Mouse (Mus musculus): Measurements from ENCODE around the gene Ostf1.
"Not testable (repeated sequence)": the region's sequence is repeated elsewhere in the genome, so short reads cannot be mapped to it uniquely, and the experiment has no call there.

Ostf1 gene

DNA sequence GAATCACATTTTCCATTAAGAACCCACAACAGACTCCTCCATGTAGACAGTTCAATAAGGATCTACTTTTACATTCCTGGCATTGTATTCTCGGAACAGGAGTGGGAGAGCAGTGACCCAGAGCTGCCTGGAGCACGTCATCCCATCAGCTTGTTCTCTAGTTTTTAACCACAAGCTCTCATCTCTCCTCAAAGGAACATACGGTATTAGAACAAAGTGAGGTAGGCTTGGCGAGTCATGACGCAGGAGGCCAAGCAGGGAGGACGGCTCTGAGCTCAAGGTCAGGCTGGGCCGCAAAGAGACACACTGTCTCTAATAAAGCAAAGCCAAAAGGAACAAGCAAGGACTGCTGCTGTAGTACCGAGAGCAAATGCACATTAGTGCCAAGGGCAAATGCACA, 32.6 kb downstream of the Ostf1 start:
- no peak for DNase-seq (ENCODE audit: low read depth, low spot score)

DNA sequence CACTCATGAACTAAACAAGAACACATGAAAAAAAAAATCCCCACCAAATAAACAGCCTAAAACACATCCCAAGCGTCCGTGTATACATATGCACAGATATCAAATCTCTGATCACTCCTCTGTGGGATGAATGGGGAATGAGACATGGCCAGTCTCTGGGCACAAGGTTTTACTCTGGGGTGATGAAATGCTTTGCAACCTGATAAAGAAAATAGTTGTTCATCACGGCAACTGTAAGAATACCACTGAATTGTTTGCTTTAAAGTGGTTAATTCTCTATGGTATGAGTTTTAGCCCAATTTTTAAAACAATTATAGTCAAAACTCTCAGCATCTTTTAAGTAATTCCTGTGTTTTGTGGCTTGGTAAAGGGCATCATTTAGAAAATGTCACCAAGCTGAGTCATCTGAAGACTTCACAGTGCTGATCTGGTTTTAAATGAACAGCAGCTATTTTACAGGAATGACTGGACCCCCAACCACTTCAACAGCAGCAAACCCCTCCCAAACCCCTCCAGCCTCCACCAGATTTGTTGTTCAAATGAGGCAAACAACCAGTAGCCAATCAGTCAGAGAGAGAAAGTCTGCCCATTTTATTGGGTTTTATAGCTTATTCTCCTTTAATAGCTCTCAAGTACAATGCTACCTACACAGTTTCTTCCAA, 33.2 kb downstream of the Ostf1 start:
- no peak for DNase-seq (ENCODE audit: low read depth, low spot score)

DNA sequence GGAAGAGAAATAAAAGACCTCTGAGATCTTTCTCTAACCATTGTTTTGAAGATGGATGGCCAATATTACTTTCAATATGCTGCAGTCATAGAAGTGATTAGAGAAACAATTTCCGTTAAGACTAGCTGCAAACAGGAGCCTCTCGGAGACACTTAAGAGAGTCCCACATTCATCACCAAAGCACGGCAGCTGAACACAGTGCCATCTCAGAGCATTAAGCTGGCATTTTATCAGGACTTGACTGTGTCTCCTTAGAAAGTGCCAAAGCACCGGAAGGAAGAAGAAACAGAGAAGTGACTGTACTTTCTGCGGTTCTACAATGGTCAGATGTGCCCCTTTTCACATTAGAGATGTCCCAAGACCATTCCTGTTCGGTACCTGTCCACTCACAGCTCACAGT, 33.9 kb downstream of the Ostf1 start:
- no peak for DNase-seq (ENCODE audit: low read depth, low spot score)

DNA sequence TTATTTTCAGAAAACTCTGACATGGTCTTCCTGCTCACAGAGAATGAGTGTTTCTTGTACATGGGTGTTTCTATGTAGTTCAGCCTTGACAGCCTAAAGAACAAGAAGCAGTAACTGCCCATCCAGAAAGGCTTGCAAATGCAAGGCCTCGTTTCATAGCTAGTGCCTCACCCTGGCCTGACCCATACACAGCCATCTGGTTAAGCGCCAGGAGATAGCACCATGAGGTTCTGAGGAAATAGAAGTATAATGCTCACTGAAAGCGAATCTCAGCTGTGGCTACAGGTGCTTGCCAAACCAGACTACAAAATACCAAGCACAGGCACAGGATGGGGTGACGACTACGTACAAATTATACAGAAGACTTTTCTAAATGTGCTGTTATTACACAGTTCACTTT, 34.7 kb downstream of the Ostf1 start:
- no peak for DNase-seq (ENCODE audit: low read depth, low spot score)

DNA sequence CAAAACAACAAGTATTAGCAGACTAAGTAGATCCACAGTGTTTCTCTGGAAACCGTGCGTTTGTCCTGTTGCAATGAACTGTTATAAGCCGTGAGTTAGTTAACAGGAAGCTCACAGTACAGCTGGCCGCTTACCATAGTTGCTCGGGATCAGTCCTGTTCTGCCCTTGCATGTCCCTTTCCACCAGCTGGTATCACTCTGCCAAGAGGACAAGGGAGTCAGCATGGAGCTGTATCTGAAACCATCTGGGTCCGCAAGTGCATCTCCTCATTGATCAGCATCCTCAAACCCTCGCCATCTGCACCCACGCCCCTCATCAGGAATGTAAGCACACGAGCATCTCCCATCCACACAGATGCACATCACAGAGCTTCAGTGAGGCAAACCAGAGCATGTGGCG, 37.9 kb downstream of the Ostf1 start:
- DNase-seq (ENCODE audit: low read depth, low spot score) = no peak

DNA sequence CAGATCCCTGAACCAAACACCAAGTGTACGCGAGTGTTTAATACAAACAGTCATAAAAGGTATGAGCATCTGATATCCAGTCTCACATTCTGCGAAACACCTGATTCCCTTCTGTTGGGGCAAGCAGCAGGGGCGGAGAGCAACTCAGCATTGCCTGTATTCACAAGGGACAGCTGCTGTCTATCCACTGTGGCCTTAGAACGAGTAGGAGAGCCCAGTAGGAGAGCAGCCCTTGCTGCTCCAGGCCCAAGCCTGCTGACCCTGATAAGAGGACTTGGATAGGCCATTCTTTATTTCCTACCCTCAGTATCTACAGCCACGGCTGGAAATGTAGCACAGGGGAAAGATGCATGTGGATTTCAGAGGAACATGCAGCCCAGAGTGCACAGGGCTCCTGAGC, 38.7 kb downstream of the Ostf1 start:
- DNase-seq (ENCODE audit: low read depth, low spot score) = no peak

DNA sequence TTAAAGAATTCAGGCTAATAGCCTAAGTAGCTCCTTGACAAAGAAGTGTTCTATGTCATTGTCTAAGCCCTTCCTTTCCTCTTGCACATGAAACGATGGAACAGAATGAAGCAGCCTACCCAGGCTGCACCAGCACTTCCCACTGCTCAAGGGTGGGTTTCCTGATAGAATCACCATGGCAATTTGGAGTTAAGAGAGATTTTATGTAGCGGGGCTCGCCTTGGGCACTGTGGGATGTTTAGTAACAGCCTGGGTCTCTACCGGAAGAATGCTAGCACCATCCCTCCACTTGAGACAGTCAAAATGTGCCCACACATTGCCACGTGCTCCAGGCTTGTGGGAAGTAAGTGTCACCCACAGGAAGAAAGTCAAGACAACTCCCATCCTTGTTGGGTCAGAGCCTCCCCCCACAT, 40.7 kb downstream of the Ostf1 start:
- no peak for DNase-seq (ENCODE audit: low read depth, low spot score)

DNA sequence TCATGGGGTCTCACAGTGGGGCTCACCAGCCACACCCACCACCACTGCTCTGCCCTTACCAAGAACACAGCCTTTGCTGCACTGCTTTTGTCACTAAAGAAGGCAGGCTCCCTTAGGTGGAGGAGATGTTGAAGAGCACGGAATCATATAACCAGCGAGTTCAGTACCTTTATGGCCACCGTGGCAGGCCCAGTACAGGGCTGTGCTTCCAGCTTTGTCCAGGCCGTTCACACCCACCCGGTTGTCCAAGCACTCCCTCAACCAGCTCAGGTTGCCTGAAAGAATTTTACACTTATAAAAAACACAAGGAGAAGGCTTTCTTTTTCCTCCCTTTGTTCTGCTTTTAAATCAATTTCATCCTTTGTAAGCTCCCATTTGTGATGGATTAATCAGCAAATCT, 41.4 kb downstream of the Ostf1 start:
- no peak for DNase-seq (ENCODE audit: low read depth, low spot score)

DNA sequence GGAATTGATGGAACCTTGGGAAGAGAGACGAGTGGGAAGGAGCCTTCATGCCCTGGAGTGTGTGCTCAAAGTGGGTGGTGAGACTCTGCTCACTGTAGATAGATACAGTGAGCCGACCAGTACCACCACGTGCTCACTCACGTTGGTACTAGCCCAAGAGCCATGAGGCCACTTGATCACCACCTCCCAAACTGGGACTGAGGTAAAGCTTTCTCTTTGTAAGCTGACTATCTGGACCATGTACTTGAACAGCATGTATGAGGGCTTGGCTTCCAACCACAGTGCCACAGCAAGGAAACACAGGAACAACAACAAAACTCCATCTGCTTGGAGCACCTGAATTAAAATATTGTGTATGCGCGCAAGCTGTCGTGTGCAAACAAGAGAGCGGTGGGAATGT, 42.3 kb downstream of the Ostf1 start:
- no peak for DNase-seq (ENCODE audit: low read depth, low spot score)

DNA sequence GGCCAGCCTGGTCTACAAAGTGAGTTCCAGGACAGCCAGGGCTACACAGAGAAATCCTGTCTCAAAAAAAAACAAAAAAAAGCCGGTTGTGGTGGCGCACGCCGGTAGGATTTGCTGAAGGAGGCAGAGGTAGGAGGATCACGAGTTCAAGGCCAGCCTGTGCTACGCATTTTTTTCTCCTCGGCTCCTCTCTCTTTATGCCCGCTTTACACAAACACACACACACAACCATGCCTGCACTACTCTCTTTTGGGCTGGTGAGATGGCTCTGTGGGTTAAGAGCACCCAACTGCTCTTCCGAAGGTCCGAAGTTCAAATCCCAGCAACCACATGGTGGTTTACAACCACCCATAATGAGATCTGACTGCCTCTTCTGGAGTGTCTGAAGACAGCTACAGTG, 42.8 kb downstream of the Ostf1 start:
- not testable (repeated sequence) for DNase-seq (ENCODE audit: low read depth, low spot score)

DNA sequence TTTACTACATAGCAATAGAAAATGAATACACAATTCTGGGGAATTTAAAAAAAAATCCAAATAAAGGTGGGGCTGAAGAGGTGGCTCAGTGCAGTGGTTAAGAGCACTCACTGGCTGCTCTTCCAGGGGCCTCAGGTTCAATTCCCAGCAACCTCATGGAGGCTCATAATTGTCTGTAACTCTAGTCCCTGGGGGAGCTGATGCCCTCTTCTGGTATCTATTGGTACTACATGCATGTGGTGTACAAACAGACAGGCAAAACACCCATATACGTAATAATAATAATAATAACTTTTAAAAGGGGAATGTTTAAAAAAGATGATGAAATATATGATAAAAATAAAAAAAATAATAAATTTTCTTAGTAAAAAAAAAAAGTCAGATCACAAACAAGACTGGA, 43.4 kb downstream of the Ostf1 start:
- DNase-seq (ENCODE audit: low read depth, low spot score) = no peak

DNA sequence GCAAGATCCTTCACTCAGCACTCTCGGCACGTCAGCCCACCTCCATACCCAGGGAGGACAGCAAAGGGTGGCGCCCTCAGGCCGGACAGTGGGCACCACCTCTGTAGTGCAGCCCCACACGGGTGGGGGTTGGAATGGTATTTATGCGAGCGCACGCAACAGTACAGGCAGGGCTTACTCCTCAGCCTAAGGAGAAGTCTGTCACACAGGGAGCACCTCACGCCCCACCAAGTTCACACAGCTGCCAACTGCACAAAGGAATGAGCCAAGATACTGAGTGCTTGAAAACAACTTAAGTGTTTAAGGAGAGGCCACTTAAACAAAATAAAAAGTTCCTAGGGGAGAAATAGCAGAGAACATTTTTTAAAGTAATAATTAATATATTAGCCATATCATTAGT, 44.5 kb downstream of the Ostf1 start:
- DNase-seq (ENCODE audit: low read depth, low spot score) = no peak

DNA sequence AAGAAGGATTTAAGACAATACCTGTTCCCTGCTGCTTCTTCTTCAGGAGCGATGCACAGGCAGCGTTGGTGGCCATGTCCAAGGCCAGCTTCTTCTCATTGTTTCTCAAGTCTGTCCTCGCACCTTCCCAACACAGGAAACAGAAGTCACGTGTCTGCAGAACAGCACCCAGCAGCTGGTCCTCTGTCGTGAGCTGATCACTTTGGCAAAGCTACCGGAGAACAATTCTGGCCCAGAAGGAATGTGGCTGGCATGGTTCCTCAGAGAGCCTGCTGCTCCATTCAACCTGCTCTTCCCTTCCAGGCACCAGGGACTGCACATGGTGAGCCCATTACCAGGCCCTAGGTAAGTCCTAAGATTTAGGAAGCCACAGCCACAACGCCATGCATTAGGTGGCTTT, 47.0 kb downstream of the Ostf1 start:
- no peak for DNase-seq (ENCODE audit: low read depth, low spot score)

DNA sequence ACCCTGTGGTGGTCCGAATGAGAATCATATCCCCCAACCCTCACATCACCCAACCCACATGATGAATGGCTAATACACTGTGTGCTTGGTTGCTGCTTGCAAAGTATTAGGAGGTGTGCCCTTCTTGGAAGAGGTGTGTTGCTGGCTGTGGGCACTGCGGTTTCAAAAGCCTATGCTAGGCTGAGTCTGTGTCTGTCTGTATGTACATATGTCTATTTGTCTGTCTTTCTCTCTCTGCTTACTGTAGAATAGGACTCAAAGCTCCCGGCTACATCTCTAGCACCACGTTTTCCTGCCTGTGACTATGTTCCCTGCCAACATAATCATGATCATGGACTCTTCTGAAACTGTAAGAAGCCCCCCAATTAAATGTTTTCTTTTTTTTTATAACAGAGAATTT, 47.9 kb downstream of the Ostf1 start:
- DNase-seq (ENCODE audit: low read depth, low spot score) = no peak

DNA sequence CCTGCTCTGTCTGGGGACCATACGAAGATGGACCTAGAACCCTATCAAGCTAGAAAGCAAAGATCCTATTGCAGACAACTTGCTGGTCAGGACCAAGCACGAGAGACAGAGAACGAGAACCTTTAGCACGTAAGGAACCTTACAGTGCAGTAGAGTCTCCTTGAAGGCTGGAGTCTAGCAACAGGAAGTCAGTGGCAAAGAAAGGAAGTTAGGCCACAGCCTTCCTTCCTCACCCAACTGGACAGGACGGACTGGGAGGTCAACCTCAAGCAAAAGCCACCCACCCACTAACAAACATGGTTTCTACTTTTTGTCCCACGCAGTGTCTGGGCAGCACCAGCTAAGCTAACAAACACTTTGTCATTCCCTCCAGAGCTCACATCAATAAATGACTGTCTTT, 48.7 kb downstream of the Ostf1 start:
- no peak for DNase-seq (ENCODE audit: low read depth, low spot score)

DNA sequence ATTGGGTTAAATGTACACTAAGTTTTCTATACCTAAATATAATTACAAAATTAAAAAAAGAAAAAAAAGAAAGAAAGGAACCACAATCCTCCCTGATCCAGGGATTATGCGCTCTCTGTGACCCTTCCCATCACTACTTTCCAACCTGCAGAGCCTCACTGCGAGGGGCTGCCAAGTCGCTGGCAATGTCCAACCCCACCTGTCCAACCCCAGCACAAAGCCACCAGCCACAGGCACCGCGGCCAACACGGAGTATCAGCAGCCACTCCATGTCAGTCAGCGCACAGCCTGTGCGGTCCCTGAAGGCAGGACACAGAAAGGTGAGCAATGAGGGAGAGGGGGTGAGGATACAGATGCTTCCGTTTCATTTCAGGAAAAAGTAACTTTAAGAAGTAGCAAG, 49.4 kb downstream of the Ostf1 start:
- no peak for DNase-seq (ENCODE audit: low read depth, low spot score)

DNA sequence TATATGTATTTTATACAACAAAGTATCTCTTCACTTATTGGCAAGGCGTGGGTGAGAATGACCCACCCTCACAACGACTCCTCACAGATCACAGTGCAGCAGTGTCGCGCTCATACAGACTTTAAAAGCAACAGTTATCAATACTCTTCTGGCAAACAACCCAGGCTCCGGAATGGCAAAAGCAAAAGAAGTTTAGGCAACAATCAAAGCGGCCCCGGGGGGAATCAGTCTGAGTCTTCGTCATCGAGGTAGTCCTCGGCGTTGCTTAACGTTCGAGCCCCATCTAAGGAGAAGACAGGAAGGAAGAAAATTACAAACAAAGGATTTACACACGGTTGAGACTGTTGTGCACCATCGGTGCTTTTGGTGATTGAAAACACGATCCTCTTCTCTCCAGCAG, 50.6 kb downstream of the Ostf1 start:
- no peak for DNase-seq (ENCODE audit: low read depth, low spot score)

DNA sequence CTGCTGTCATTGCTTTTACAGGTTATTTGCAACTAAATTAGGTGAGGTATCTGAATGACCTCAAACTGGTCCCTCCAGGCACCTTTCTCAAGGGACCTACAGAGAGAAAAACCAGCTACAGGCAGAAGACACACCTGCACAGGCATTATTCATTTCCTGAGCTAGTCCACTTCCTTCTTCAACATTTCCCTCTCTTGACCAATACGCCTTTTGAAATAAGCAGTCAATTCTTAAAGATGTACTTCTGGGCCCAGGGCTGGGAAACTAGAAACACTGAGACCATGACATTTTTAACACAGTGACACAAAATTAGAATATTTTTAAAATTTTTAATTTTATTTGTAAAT, 52.6 kb downstream of the Ostf1 start:
- DNase-seq (ENCODE audit: low read depth, low spot score) = no peak

DNA sequence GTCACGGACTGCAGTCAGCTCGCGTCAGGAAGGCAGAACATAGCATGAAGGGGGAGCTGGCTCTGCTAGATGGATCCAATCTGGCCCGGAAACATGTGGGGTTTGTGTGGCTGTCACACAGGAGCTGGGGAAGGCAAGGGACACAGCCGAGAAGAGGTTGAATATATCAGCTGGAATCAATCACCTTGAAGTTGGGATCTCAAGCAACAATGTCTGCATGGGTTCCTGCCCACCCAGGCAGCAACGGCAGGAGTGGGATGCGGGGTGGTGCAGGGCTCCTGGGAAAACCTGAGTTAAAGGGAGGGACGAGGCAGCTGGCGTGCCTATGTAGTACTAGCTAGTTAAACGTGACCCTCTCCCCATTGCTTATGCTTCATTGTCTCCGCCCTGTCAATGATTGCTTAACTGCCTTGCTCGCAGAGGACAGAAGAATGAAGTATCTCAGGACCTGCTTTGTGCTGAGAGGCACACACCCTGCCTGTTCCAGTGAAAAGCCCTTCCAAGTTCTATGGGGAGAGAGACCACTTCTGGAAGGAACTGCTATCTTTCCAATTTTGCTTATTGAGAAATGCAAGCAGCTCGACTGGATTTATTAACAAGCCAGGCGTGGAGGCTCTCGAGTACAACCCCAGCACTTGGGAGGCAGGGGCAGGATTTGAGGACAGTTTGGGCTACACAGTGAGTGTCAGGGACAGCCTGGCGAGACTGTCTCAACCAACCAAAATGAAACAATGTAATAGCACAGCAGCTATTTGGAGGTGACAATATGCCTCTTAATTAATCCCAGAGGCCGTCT, 53.2 kb downstream of the Ostf1 start:
- no peak for DNase-seq (ENCODE audit: low read depth, low spot score)

DNA sequence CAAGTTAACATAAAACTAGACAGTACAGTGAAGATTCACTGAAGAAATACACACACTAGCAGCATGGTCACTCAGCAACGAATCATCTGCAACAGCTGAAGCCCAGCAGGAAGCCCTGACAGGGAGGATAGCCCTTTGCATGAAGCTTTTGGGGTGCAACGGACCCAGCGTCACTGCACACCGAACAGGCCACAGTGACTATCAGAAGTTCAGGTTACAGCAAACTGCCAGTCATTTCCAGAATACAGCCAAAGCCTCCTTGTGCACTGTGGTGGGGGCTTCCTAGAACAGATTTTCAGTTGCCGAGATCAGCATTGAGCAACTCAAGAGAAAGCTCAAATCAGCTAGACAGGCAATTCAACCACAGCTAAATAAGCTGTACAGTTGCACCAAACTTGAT, 54.3 kb downstream of the Ostf1 start:
- no peak for DNase-seq (ENCODE audit: low read depth, low spot score)

DNA sequence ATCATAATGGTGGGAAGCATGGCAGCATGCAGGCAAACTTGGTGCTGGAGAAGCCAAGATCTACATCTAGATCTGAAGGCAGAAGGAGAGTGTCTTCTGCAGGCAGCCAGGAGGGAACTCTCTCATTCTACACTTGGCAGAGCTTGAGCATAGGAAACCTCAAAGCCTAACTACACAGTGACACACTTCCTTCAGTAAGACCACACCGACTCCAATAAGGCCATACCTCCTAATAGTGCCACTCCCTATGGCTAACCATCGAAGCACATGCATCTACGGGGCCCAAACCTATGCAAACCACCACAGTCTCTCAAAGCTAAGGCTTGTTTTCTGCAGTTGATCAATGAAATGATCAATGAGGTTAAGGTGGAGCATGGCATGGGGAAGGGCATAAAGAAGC, 55.7 kb downstream of the Ostf1 start:
- no peak for DNase-seq (ENCODE audit: low read depth, low spot score)

DNA sequence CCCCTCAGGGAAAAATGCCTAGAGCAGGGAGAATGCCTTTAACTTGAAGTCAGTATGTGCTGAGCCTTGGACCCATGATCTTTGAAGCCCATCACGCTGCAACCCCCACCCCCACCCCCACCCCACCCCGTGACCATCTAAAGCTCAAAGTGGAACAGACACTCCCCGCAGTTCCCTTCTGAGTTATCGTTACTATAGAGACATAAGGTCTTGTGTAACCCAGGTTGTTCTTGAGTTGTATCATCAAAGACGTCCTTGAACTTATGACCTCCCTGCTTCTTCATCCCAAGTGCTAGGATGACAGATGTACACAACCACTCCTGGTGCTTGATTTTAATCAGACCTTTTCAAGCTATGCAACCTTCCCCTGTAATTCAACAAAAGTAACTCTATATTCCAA, 57.7 kb downstream of the Ostf1 start:
- no peak for DNase-seq (ENCODE audit: low read depth, low spot score)

DNA sequence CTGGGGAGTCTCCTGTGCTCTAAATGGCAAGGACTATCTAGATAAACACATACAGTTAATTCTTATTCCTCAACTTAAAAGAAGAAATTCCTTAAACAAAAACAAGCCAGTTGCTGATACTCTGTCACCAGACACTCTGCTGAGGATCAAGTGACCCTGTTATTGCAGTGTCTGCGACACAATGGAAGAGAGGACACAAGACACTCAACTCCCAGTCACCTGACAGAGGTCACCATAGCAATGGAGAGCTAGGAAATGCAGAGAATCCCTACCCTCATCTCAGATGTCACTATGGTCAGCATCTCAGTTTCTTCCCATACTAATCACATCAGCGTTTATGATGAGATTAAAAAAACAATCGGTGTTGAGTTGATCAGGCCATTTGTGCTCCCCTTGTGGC, 58.2 kb downstream of the Ostf1 start:
- DNase-seq (ENCODE audit: low read depth, low spot score) = no peak

DNA sequence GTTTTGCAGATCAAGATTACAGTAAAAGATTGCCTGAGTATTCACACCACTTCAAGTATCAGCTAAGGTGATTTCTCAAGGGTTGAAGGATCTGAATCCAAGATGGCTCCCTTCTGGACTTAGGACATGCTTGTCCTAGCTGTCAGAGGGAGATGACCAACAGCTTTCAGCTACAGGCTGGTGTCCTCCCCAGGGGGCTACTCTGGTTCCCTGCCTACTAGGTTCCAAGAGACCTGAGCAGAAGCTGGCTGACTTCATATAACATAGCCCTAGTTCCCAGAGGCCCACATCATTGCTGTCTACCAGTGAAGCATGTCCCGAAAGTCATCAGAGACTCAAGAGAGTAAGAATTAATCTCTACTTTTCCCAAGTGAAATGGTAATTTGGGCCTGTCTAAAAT, 62.1 kb downstream of the Ostf1 start:
- no peak for DNase-seq (ENCODE audit: low read depth, low spot score)
